Mouse (Mus musculus): ENCODE results near the gene Foxa2.

The Foxa2 gene

GRCm38 (mm10) chr2:148004554-148005521, 41.9 kb downstream of the Foxa2 start:
- no peak for DNase-seq (ENCODE audit: low read depth)

- DNase-seq (ENCODE audit: low read depth) = no peak
Measured at GRCm38 (mm10) chr2:148003511-148003910, 43.3 kb downstream of the Foxa2 start.

GRCm38 (mm10) chr2:147998206-147998966, 48.4 kb downstream of the Foxa2 start:
- DNase-seq (ENCODE audit: low read depth) = no peak

GRCm38 (mm10) chr2:147996781-147997180, 50.0 kb downstream of the Foxa2 start:
- no peak for DNase-seq (ENCODE audit: low read depth)

- no peak for DNase-seq (ENCODE audit: low read depth)
Measured at GRCm38 (mm10) chr2:147993821-147994220, 52.9 kb downstream of the Foxa2 start.

GRCm38 (mm10) chr2:147992935-147993679, 53.7 kb downstream of the Foxa2 start:
- DNase-seq (ENCODE audit: low read depth) = no peak
